Mouse (Mus musculus) bone marrow macrophage, adult 2 months (primary cell): ENCODE data around the gene Adamts4. TPM values are rescaled to one million over a fixed set of nuclear protein-coding genes. Genes with fewer than 3 reads are reported as not detected.
A peak's percentile ranks its signal among the peaks of the same experiment; 100 is the strongest.

Experiments used
- H3K27ac ChIP-seq: 2 replicates; pipeline ENCODE4 v1.5.1; 2012; ENCODE audit warnings: low read depth, low read length; ENCODE audit not compliant: insufficient read depth
- H3K4me1 ChIP-seq: 2 replicates; pipeline ENCODE4 v1.6.1; 2012; ENCODE audit warnings: low read length; ENCODE audit not compliant: control insufficient read depth, insufficient read depth
- H3K4me3 ChIP-seq: 2 replicates; pipeline ENCODE4 v1.5.1; 2012; ENCODE audit warnings: mild to moderate bottlenecking, low read length, moderate library complexity; ENCODE audit not compliant: insufficient read depth
- CTCF ChIP-seq: IDR thresholded peaks from 2 replicates; pipeline ENCODE4 v1.5.1; 2012; ENCODE audit warnings: low read depth, mild to moderate bottlenecking, low read length, moderate library complexity
- POLR2A ChIP-seq: IDR thresholded peaks from 2 replicates; pipeline ENCODE4 v1.6.1; 2012; ENCODE audit warnings: mild to moderate bottlenecking, low read depth, low read length, borderline replicate concordance
- polyA plus RNA-seq: library from polyadenylated mRNA; stranded (reverse); fragments of >200 nt; gene quantifications from 2 replicates; pipeline ENCODE4 v1.2.4, GENCODE M21; 2012; ENCODE audit not compliant: missing spikeins, insufficient read depth, insufficient read length

Gene Adamts4
- polyA plus RNA-seq, 1 experiment = not detected

GRCm38 (mm10) chr1:171220871-171221270, 29.4 kb upstream of the Adamts4 start:
- H3K4me3 ChIP-seq = peak overlapping the region; percentile 78
- H3K4me1 ChIP-seq = peaks cover 31% of the 10 kb centered on the region
- H3K27ac ChIP-seq = peak overlapping the region; percentile 42; the same call in 1 of the 2 replicates
- no peak for TF ChIP-seq POLR2A
- TF ChIP-seq CTCF = peak; percentile 74

GRCm38 (mm10) chr1:171221281-171222193, 28.7 kb upstream of the Adamts4 start:
- Histone ChIP-seq H3K4me1 (peaks cover 33% of the 10 kb centered on the region), H3K4me3 (peak overlapping the region; percentile 78), H3K27ac (peak overlapping the region; percentile 42)
- no peak for TF ChIP-seq CTCF
- 0 out of 2 replicates have a peak, but pooled peaks have one; percentile 3 for TF ChIP-seq POLR2A

GRCm38 (mm10) chr1:171222238-171223155, 27.7 kb upstream of the Adamts4 start, which contains the start of gene Tomm40l:
Gene Tomm40l (minus strand): TSS chr1:171222514.
- peak within 1 kb of the TSS; percentile 78 for H3K4me3 ChIP-seq
- no peak; the same call in 1 of the 2 replicates for TF ChIP-seq POLR2A
- TF ChIP-seq CTCF = no peak
- peak within 1 kb of the TSS; percentile 42 for H3K27ac ChIP-seq
- H3K4me1 ChIP-seq = peaks cover 41% of the 10 kb centered on the region

GRCm38 (mm10) chr1:171223168-171223567, 27.1 kb upstream of the Adamts4 start:
- peak overlapping the region; percentile 27 for H3K27ac ChIP-seq
- peaks cover 47% of the 10 kb centered on the region for H3K4me1 ChIP-seq
- H3K4me3 ChIP-seq = peak overlapping the region; percentile 33; the same call in 1 of the 2 replicates
- TF ChIP-seq CTCF (no peak), POLR2A (no peak)

- Histone ChIP-seq H3K4me3 (no peak overlapping the region), H3K4me1 (peaks cover 49% of the 10 kb centered on the region), H3K27ac (no peak overlapping the region; the same call in 1 of the 2 replicates)
- TF ChIP-seq CTCF (no peak), POLR2A (no peak)
Measured at GRCm38 (mm10) chr1:171223796-171224195, 26.4 kb upstream of the Adamts4 start.

- Histone ChIP-seq H3K4me3 (no peak within 1 kb of the TSS), H3K4me1 (peaks cover 54% of the 10 kb centered on the region), H3K27ac (peak within 1 kb of the TSS; percentile 85)
- TF ChIP-seq POLR2A (no peak), CTCF (no peak)
Measured at GRCm38 (mm10) chr1:171224857-171225256, 25.4 kb upstream of the Adamts4 start, which contains the start of gene Apoa2. Gene Apoa2 (plus strand): TSS chr1:171225054.

- TF ChIP-seq CTCF (no peak), POLR2A (no peak)
- peak overlapping the region; percentile 85 for H3K27ac ChIP-seq
- H3K4me3 ChIP-seq = no peak overlapping the region
- H3K4me1 ChIP-seq = peaks cover 58% of the 10 kb centered on the region
Measured at GRCm38 (mm10) chr1:171226780-171227179, 23.4 kb upstream of the Adamts4 start.

GRCm38 (mm10) chr1:171227879-171228278, 22.3 kb upstream of the Adamts4 start:
- Histone ChIP-seq H3K4me3 (no peak overlapping the region), H3K4me1 (peaks cover 58% of the 10 kb centered on the region), H3K27ac (no peak overlapping the region; the same call in 1 of the 2 replicates)
- TF ChIP-seq POLR2A = no peak

- Histone ChIP-seq H3K4me1 (peaks cover 47% of the 10 kb centered on the region), H3K27ac (0 out of 2 replicates have a peak overlapping the region, but pooled peaks have one; percentile 76)
Measured at GRCm38 (mm10) chr1:171229750-171230149, 20.5 kb upstream of the Adamts4 start.

More at GRCm38 (mm10) chr1:171229750-171230149, 20.5 kb upstream of the Adamts4 start:
- TF ChIP-seq CTCF = no peak
- no peak for TF ChIP-seq POLR2A
- H3K4me3 ChIP-seq = no peak overlapping the region
